Mouse (Mus musculus): ENCODE measurements around the gene Tmem238. TPM values are rescaled to one million over a fixed set of nuclear protein-coding genes. Genes with fewer than 3 reads are reported as not detected.
"Not testable (repeated sequence)": the region's sequence is repeated elsewhere in the genome, so short reads cannot be mapped to it uniquely, and the experiment has no call there.

Tmem238 gene
- total RNA-seq, 2 experiments from 2014 or later: 6.5 to 12.1 TPM

DNA sequence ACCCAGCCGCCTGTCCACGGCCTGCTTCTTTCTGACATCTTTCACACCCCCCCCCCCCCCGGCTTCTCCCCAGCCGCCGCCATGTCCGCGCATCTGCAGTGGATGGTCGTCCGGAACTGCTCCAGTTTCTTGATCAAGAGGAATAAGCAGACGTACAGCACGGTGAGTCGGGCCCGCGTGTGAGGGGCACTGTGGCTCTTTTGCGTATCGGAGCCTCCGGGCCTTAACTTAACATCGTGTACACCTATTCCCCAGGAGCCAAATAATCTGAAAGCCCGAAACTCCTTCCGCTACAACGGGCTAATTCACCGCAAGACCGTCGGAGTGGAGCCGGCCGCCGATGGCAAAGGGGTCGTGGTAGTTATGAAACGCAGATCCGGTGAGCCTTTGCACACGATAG is 3.8 kb upstream of the Tmem238 start:
- DNase-seq (ENCODE audit: low spot score in 2 of 2): not testable (repeated sequence)

DNA sequence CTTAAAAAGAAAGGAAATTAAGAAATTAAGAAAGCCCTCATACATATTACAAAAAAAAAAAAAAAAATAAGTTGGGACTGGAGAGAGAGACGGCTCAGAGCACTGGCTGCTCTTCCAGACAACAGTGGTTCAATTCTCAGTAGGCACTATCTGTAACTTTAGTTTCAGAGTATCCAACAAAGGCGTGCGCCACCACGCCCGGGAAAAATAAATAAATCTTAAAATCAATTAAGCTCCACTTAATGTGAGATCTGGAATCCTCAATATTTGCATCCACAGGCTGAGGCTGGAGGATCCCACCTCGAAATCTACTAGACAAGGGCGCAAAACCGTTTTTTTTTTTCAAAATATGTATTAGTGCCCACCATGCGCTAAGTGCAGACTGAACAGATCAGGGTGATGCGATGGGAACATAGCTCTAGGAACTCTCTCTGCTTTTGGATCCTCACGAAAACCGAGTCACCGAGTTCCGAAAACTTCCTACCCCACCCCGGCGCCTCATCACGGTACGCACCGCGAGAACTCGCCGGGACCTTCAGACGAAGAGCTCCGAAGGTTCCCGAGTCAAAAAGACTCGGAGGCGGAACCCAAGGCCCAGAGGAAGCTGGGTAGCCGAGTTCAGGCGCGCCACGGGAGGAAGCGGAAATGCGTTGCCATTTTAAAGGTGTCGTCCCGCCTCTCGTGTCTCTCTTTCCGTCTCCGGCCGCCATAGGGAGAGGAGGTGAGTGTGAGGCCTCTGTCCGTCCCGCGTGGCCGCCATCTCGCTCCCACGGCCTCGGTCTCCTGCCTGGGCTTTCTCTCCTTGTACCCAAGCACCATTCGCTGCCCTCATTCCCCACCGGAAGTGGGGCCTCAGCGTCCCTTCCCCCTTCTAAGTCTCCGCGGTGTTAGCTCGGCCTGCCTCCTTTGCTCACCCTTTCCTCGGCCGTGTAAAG is 3.1 kb upstream of the Tmem238 start, which contains the start of gene Rpl28:
Gene Rpl28 (plus strand): TSS at position 597 of the 935 bp plus-strand sequence.
- DNase-seq (ENCODE audit: low spot score in 2 of 2): peak; percentile 88 to 95

DNA sequence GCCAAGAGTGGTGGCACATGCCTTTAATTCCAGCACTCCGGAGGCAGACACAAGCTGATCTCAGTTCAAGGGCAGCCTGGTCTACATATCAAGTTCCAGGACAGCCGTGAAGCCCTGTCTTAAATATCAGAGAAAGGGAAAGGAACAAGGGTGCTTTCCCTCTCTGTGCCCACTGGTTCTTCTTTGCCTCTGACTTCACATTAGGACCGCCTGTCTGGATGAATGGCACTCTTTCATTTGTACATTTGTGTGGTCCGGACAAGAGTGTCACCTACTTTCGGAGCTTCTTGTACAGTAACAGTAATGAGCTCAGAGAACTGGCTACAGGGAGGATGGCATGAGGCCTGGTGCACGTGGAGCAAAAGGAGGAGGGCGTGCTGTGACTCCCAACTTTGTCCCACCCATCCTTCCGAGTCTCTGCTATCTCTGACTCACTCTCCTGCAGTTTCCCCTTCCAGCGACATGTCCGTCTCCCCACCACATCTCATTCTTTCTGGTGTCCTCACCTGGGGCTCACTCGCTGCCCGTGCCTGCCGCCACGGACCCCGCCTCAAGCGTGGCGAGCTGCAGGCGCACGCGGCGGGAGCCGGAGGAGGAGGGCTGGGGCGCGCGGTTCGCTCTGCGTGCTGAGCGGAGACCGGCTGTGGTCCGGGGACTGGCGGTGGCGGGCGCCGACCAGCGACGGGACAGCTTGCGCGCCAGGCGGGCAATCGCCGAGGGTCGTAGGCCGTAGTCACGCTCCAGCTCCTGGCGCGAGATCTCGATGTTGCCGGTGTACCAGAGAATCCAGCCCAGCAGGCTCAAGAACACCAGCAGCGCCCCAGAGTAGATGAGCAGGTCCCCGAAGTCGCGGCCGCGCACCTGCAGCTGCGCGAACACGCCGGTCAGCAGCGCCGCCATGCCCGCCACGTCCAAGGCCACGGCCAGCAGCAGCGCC is 689 bp downstream of the Tmem238 start:
- DNase-seq (ENCODE audit: low spot score in 2 of 2): peak; percentile 61 to 75

DNA sequence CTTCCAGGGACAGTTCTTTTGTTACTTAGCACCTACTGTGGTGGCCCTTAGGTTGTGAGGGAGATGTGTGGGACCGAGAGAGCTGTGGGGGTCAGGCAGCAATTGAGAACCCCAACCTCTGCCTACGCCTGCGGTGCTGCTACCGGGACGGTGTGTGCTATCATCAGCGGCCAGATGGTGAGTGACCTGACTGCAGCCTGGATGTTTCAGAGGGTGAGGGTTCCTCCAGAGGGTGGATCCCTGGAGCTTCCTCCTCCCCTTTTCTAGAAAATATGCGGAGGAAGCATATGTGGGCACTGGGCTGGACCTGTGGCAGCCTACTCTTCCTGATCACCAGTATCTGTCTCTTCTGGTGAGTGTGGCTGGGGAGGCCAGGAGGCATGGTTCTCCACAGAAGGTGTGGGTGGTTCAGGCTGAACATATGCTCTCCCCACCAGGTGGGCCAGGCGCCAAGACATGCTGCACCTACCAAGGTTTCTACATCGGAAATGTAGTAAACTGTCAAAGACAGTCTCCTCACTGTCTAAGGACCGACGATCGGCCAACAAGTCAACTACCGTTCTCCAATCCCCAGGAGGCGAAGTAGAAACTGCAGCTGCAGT is 5.7 kb downstream of the Tmem238 start:
- no peak for DNase-seq (ENCODE audit: low spot score in 2 of 2)

DNA sequence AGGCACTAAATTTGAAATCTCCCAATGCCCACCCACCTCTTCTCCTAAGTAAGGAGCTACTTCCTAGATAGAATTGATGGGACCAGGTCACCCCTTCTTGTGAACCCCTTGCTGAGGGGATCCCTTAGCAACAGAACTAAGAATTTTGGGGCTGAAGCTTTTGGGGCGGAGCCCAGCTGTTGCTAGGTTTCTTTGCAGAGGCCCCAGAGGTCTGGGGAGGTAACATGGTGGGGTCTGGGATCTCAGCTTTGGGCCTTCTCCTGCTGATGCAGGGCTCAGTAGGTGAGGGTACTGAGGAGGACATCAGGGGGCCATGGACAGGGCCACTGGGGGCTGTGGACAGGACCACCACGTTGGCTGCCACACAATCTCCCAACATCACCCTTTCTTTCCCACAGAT is 6.7 kb downstream of the Tmem238 start, which contains the start of the genes Il11 and Tmem190:
Gene Il11 (minus strand): TSS at position 101 of the 400 bp plus-strand sequence.
Gene Tmem190 (plus strand): TSS at position 179 of the 400 bp plus-strand sequence.
- DNase-seq (ENCODE audit: low spot score in 2 of 2): no peak

DNA sequence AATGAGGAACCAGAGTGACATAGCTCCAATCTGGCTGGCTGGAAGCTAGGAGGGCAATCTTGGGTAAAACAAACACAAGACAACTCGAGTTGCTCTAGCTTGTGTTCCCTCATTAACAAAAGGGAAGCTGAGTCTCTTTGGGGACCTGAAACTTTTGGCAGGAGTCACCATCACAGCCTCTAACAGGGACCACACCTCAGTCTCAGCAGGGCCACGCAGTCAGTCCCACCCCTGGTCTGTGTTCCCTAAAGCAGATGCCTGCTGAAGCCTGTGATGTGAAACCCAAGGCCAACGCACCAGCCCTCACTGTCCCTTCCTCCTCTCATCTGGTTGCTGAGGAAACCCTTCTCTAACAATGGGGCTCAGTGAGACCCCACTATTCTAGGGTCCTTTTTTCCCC is 7.3 kb downstream of the Tmem238 start:
- DNase-seq (ENCODE audit: low spot score in 2 of 2): no peak

DNA sequence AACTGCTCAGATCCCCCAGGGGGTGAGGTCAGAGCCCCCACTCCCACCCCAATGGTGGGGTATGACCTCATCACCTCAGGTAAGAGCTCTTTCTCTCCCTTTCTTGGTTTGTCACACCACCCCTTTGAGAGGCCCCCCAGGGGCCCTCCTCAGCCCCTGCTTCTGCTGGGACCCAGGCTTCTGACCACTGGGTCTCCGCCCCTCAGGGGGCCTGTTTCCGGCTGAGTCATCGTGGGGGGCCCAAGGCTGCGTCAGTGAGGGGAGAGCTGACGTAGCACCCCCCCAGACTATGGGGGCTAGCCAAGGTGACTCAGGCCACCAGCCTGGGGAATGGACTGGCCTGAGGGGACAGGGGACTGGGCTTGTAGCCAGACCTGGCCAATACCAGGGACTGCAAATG is 9.5 kb downstream of the Tmem238 start:
- no peak for DNase-seq (ENCODE audit: low spot score in 2 of 2)

DNA sequence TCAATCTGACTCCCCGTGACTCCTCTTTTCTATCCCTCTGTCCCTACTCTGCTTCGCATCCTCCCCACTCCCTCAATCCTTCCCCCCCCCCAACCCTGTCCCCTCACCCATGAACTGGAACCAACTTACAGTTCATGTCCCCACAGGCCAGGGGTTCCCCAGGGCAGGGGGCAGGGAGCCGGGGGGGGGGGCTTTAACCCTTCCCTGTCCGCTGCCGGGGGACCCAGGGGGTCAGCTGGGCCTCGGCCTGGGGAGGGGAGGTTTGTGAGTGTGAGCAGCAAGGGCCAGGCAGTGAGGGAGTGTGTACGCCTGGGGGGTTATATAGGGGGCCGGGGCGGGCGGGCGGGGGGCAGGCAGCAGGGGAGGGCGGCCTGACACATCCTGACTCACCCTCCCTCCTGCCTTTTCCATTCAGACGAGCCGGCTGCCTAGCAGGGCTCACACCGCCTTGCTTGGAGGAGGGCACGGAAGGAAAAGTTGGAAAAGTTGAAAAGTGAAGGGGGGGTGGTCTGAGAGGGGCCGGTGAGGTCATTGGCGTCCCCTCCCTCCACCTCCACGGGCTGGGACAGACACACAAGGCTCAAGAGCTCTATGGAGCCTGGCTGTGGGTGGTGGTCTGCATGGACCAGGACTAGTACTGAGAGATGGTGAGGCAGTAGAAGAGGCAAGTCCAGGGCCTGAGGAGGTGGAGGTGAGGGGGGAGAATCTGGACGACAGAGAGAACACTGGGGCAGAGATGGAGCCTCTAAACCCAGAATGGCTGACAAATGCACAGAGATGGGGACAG is 11.4 kb downstream of the Tmem238 start:
- no peak for DNase-seq (ENCODE audit: low spot score in 2 of 2)

DNA sequence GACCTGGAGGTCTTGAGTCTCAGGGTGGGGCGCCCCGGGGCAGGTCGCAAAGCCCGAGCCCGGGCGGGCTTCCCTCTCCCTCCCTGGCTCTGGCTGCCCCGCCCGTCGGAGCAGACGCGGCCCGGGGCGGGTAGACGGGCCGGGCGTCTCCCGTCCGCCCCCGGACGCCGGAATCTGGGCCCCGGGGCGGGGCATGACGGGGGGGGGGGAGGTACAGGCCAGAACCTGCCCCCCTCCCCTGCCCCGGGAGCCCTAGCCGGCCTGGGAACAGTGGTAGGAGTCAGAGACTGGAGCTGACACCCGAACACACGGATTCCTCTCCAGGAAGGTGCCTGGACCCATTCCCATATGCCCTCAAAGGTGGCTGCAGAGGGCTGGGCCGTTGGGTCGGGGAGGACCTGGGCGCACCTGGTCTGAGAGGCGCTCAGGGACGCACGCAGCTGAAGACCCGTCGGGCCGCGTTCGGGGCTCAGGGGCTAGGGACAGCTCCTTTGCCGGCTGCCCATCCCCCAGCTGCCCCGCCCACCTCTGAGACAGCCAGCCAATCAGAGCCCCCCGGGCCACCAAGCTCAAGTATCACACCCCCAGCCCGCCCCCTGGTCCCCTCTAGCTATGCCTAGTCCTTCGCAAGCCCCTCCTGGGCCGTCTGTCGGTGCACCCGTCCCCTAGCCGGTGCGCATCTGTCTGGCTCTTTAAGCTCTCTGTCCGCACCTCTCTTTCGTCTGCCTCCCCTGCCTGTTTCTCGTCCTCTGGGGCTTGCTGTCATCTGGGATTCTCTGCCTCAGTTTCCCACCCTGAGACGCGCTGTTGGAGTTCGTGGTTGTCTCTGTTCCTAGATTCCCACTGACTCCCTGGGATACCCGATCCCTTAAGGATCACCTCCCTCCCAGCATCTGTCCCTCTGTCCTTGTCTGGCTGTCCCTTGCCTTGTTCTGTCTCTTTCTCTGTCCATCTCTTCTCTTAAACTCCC is 12.3 kb downstream of the Tmem238 start:
- DNase-seq (ENCODE audit: low spot score in 2 of 2): peak; percentile 43 to 53

DNA sequence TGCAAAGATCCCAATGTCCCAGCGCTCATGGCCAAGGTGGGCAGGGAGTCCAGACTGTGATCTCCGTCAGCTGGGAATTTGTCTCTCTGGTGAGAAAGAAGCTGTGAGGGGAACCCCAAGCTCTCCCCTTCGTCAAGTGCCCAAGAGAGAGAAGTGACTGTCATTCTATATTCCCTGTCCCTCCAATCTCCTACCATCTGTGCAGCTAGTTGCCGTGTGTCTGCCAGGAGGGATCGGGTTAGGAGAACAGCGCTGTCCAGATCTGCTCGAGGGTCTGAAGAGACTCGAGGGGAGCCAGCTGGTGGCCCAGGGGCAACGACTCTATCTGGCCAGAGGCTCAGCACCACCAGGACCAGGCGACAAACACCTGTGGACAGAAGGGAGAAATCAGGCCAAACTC is 13.3 kb downstream of the Tmem238 start:
- no peak for DNase-seq (ENCODE audit: low spot score in 2 of 2)

DNA sequence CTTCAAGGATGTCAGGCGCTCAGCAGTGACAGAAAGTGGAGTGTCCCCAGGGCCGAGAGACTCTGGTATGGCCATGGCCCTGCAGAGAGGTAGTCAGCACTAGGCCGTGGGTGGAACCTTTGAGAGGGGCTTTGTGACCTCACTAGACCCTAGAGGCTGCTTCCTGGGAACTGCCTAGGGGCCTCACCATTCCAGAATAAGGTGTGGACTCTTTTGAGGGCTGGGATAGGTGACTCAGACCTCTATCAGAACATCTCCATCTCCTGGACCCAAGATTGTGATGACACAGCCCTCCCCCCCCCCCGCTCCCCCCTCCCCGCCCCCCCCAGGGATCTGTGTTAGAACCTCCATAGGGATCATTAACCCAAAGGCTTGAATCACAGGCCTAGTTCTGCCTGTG is 18.3 kb downstream of the Tmem238 start, which contains the start of gene Fam71e2:
Gene Fam71e2 (minus strand): TSS at position 101 of the 400 bp plus-strand sequence.
- DNase-seq (ENCODE audit: low spot score in 2 of 2): no peak

DNA sequence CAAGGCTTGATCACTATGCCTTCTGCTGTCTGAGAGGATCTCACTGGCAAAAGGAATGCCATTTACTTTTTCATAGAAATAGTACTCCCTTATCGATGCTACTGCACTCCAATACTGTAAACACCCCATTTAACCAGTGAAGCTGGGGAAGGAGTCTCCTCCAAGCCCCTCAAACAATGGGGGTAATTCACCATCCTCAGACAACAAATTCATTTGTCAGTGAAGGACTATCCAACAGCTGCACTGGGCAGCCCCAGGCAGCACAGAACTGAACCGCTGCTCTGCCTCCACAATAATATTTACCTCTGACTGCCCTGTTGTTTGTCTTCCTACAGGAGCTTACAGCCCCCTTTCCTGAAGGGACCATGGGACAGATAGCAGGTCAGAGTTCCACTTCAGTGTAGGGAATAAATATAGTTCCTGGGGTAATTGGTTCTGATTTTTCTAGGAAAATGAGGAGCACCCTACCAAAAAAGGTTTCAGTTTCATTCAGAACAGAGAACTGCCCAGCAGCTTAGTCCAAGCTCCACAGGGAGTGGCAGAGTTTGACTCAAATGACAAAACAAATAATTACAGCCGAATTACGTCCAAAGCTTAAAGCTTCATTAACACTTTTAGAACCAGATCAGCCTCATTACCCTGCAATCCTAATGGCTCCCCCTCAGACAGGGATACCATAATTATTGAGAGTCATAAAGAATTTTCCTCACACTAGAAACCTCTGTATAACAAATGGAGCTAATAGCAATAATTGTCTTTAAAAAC is 24.3 kb downstream of the Tmem238 start:
- DNase-seq (ENCODE audit: low spot score in 2 of 2): no peak

DNA sequence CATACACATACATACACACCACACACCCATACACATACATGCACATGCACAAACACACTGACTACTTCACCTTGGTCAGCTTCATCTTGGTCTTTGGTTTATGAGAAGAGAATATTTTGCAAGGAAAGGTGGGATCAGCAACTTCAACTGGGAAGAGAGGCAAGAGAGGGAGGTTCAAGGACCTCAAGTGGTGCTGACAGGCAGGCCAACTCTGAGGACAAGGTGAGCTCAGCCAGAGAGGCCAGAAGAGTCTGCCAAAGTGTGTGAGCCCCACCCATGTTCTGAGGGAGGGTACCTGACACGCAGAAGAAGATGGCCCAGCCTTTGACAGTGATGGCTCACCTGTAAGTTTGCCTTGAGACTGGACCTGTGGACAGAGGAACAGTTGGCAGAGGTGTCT is 29.8 kb downstream of the Tmem238 start:
- no peak for DNase-seq (ENCODE audit: low spot score in 2 of 2)

DNA sequence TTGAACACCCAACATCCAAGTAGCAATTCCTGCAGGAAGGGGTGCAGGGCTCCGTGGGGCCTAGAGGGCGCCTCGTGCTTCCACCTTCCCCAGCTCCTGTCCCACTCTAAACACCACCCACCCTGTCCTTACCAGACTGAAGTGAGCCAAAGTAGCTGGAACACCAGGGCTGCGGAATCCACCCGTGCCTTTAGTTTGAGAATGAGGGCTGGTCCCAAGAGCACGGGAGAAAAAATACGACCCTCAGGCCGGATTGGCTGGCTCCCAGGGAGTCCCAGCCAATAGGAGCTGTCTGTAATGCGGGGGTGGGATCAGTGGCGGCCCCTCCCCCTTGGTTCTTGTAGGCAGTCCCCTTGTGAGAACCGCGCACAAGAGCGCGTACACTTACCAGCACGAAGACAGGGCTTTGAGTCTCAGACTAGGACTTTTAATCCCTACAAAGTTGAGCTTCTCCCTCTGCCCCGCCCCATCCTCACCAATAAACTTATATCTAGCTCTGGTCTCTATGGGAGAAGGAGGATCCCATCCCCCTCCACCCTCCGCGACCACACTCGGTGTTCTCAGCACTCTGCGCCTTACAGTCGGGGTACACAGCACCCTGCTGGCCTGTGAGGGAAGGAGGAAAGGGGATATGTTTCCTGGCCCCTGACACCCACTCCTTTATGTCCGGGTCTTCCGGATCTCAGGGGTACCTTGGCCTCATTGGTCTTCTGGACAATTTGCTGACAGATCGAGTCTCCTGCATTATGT is 36.5 kb downstream of the Tmem238 start, which contains the start of gene Cox6b2:
Gene Cox6b2 (minus strand): TSS at position 274 of the 750 bp plus-strand sequence.
- peak; percentile 26 to 49 for DNase-seq (ENCODE audit: low spot score in 2 of 2)

DNA sequence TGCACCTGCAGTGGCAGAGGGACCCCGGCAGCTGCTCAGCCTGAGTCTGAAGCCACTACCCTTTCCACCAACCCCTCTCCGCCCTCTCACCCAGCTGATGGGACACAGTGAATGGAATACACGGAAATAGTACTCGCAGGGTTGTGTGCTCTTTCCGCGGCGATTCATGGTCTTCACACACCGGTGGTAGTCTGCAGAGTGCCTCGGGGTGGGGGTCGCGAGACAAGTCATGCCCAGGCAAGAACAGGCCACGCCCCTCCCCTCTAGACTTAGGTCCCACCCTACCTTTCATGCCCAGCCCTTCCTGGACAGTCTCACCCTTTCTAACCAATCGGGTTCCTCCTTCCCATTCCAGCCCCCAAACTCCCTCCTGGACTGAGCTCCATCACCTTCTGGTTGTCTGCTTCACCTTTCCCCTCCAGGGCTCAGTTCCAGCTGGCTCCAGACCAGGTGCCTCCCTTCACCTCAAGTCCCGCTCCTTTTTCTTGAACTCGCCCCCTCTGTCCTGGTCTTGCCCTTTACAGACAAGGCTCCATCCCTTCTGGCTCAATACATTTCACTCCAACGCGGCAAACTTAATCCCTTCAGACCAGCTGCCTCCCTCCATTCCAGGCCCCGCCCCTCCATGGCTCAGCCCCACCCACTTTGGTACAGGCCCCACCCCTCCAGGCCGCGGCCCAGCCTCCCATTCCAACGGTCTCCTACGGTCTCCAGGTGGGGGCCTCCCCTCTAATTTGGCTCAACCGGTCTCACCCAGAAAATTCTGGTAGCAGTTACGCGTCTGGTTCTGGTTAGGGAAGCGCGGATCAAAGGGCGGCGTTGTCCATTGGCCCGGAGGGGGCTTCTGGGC is 37.3 kb downstream of the Tmem238 start:
- no peak for DNase-seq (ENCODE audit: low spot score in 2 of 2)

DNA sequence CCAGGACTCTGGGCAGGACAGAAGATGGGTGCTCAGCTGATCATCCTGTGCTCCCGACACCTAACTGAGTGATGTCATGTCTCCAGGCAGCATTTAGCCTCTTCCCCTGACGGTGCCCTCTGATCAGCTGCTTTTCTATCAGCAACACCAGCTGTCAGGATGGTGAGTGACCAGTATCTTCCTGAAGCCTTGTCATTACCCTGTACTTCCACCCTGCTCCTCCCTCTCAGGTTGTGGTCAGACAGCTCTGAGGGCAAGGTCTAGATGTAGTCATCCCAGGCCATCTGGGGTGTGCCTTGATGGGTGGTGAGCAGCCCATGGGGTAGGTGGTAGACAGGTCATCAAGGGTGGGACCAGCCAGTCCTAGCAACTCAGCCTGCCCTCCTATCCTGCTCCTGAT is 40.3 kb downstream of the Tmem238 start:
- no peak for DNase-seq (ENCODE audit: low spot score in 2 of 2)

All from adrenal gland, adult 18-20 months (tissue).